Mouse (Mus musculus): ENCODE measurements around the gene Fhad1.

DNA sequence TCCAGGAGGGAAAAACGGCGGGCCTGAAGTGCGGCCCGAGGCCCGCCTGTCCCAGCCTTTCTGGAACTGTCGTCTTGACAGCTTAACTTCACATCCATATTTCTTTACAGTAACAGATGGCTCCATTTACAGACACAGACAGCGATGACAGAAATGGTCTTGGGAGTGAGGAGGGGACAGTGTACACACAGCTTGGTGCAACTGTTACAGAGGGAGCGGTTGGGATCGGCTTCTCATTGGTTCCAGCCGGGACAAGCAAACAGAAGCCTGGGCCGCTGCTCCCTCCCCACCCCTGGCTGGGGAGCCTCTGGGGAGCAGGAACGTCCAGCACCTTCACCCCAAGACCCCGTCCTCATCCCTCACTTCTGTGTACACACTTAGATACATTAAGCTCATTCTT lies 65.4 kb downstream of the Fhad1 start:
- TF ChIP-seq CTCF (IDR thresholded peaks at IDR 0.05; ENCODE audit: control insufficient read depth, insufficient read depth, insufficient read length) = no peak
- TF ChIP-seq MYOG (IDR thresholded peaks at IDR 0.05; ENCODE audit: control insufficient read depth, extremely low read depth, insufficient read length) = no peak
- TF ChIP-seq MAX (IDR thresholded peaks at IDR 0.05) = no peak
- TF ChIP-seq USF1 (IDR thresholded peaks at IDR 0.05; ENCODE audit: low read depth) = no peak

Data from C2C12 (cell line).